Mouse (Mus musculus): Measurements from ENCODE around the gene Mroh8.

DNA sequence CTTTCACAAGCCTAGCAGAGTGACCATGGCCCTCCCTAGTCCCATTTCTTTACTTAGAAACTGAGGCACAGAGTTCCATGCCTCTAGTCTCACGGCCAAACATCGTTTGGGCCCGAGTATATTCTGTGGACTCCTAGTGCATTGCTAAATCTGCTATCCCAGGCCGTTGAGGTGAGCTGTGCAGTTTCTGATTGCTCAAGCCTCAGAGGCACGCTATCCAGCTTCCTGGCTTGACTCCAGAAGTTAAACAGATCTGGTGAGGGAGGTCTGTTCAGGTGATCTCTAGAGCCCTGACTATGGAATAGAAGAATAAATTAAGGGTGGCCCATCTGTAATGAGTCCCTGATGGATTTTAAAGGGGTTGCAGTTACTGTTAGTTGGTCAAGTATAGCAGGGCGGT is 37.9 kb upstream of the Mroh8 start:
- TF ChIP-seq POLR2A (IDR thresholded peaks at IDR 0.05; ENCODE audit: control insufficient read depth, low read depth, low read length) (no peak), CTCF (IDR thresholded peaks at IDR 0.05; ENCODE audit: control insufficient read depth, insufficient read depth, insufficient replicate concordance, low read depth, low read length) (no peak)
